Mouse (Mus musculus): ENCODE results near the gene Fndc8.
"Not testable (repeated sequence)": the region's sequence is repeated elsewhere in the genome, so short reads cannot be mapped to it uniquely, and the experiment has no call there.

Fndc8 gene

DNA sequence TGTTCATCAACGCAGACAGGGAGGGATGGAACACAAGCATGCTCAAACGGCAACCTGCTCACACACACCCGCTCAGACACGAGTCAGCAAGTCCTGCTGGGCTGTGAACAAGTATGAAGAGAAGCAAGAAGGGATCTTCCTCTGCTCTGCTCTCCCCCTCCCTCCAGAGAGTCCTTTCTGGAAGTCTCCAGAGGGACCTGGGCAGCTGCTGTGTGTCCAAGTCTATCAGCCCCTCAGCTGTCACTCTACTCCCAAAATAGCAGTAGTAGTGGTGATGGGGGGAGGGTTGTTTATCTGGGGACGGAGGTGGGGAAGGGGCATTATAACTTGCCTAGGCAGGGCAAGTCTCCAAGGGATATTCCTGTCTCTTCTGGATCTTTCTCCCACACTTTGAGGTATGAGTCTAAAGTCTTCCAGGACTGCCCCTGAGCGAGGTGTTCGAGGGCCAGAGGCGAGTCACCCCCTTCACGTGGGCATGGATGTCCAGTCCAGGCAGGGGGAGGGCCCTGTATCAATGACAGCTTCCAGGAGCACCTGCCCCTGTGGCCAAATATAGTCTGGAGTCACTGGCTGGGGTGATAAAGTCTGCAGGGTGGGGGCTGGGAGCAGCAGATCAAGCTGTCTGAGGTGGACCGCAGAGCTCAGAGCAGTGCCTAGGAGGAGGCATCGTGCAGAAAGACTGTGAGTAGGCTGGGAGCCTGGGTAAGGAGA, 18.9 kb downstream of the Fndc8 start:
- DNase-seq (ENCODE audit: low read depth, low spot score), result no peak

DNA sequence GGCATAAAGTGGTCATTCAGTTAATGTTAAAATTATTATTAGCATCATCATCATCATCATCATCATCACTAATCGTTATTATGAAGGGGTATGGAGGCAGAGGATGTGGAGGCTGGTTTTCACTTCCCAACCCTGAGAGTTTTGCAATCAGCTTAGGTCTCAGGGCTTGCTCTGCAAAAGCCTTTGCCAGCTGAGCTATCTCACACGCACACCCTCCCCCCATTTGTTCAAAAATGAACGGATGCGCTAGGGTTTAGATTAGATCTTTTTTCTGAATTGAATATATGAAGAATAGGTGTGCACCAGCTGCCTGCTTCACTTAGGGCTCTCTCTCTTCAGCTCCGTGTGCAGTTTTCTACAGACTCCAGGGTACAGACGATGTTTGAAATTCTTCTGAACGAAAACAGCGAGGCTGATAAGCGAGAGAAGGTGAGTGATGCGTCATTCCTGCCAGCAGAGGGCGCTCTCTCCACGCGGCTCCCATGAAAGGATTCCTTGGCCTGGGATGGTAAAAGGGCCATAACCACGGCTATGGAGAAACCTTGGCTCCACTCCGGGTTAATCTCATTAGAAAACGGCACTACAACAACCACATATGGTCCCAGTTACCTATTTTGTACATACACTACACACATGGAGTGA, 22.9 kb downstream of the Fndc8 start:
- DNase-seq (ENCODE audit: low read depth, low spot score), result no peak

DNA sequence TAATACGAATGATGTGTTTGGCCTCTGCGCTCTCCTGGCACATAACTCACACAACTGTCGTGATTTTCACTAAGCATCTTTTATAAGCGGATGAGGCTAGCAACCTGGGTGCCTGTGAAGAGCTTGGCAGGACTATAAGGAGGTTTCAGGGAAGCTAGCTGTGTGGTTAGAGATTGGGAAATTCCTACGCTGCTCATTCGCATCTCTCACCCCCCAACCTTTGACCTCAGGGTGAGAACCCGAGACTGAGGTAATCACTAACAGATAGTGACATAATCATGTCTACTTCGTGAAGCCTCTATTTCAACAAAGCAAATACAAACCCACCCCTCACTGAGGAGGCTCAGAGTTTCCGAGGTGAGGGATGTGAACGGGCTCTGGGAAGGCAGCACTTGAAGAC, 28.8 kb downstream of the Fndc8 start:
- DNase-seq (ENCODE audit: low read depth, low spot score), result no peak

DNA sequence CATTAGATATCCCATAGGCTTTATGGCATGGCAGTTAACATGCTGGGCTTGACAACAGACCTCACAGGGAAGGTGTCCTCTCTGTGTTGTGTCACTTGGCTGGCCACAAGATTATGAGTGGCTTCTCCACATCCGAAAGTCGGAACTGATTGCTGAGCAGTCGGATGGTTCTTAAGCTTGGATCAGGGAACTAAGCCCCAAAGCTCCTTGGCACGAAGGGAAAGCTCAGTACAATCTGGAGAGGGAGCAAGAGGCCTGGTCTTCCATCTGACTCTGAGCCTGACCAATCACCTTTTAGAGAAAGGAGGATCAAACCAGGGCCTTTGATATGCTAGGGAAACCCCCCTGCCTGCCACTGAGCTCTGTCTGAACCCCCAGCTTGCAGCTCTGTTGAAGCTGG, 29.8 kb downstream of the Fndc8 start:
- DNase-seq (ENCODE audit: low read depth, low spot score), result no peak

DNA sequence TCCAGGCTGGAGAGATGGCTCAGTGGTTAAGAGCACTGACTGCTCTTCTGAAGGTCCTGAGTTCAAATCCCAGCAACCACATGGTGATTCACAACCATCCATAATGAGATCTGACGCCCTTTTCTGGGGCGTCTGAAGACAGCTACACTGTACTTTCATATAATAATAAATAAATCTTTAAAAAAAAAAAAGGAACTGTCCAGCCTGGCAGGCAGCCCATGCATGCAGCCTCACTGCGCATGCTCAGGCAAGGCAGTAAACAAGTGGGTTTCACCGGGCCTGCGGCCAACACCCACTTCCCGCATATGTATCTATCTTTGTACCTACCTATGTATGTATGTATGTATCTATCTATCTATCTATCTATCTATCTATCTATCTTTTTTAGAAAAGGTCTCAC, 32.0 kb downstream of the Fndc8 start:
- not testable (repeated sequence) for DNase-seq (ENCODE audit: low read depth, low spot score)

DNA sequence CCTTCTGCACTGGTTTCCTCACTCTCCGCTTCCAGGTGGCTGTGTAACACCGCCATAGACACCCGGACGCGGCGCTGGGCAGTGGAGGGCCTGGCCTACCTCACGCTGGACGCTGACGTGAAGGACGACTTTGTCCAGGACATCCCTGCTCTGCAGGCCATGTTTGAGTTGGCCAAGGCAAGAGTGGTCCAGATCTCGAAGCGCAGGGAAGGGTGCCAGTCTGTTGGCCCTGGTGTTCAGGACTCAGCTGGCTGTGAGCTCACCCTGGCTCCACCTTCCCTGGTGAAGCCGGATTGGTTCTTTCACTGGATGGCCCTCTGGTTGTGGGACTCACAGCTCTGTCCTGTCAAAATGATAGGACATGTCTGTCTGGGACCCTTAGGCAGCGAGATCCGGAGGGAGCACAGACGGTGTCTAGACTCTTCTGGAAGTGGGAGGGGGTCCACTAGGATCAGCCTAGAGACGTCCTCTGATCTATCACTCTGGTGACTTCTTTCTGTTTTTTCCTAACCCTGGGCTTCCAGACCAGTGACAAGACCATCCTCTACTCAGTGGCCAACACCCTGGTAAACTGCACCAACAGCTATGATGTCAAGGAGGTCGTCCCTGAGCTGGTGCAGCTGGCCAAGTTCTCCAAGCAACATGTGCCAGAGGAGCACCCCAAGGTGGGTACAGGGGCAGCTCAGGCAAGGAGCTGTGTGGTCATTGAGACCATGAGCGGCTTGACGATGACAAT, 37.1 kb downstream of the Fndc8 start:
- no peak for DNase-seq (ENCODE audit: low read depth, low spot score)

DNA sequence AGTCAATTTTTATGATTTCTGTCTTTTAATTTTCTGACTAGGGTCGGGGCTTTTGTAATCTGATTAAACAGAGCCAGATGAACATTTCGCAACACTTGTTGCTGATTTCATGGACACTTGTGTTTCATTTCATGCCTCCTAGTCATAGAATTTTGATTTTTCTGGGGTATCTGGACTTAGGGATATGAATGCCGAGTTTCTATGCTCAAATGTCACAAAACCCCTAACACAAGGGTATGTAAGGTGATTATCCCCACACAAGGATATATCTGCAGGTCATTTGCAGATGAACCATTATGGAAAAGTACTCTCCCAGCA, 37.7 kb downstream of the Fndc8 start:
- DNase-seq (ENCODE audit: low read depth, low spot score), result no peak

DNA sequence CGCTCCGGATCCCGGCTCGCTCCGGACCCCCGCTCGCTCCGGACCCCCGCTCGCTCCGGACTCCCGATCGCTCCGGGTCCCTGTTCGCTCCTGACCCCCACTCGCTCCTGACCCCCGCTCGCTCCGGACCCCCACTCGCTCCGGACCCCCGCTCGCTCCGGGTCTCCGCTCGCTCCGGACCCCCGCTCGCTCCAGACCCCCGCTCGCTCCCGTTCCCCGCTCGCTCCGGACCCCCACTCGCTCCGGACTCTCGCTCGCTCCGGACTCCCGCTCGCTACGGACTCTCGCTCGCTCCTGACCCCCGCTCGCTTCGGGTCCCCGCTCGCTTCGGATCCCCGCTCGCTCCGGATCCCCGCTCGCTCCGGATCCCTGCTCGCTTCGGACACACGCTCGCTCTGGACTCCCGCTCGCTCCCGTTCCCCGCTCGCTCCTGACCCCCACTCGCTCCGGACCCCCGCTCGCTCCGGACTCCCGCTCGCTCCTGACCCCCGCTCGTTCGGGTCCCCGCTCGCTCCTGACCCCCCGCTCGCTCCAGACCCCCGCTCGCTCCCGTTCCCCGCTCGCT, 38.5 kb downstream of the Fndc8 start:
- not testable (repeated sequence) for DNase-seq (ENCODE audit: low read depth, low spot score)

DNA sequence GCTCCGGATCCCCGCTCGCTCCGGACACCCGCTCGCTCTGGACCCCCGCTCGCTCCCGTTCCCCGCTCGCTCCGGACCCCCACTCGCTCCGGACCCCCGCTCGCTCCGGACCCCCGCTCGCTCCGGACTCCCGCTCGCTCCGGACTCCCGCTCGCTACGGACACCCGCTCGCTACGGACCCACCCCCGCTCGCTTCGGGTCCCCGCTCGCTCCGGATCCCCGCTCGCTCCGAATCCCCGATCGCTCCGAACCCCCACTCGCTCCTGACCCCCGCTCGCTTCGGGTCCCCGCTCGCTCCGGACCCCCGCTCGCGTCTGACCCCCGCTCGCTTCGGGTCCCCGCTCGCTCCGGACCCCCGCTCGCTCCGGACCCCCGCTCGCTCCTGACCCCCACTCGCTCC, 39.2 kb downstream of the Fndc8 start:
- DNase-seq (ENCODE audit: low read depth, low spot score), result not testable (repeated sequence)

DNA sequence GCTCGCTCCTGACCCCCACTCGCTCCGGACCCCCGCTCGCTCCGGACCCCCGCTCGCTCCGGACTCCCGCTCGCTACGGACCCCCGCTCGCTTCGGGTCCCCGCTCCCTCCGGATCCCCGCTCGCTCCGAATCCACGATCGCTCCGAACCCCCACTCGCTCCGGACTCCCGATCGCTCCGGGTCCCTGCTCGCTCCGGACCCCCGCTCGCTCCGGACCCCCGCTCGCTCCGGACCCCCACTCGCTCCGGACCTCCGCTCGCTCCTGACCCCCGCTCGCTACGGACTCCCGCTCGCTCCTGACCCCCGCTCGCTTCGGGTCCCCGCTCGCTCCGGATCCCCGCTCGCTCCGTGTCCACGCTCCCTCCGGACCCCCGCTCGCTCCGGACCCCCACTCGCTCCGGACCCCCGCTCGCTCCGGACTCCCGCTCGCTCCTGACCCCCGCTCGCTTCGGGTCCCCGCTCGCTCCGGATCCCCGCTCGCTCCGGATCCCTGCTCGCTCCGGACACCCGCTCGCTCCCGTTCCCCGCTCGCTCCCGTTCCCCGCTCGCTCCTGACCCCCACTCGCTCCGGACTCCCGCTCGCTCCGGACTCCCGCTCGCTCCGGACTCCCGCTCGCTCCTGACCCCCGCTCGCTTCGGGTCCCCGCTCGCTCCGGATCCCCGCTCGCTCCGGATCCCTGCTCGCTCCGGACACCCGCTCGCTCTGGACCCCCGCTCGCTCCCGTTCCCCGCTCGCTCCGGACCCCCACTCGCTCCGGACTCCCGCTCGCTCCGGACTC, 39.9 kb downstream of the Fndc8 start:
- not testable (repeated sequence) for DNase-seq (ENCODE audit: low read depth, low spot score)

DNA sequence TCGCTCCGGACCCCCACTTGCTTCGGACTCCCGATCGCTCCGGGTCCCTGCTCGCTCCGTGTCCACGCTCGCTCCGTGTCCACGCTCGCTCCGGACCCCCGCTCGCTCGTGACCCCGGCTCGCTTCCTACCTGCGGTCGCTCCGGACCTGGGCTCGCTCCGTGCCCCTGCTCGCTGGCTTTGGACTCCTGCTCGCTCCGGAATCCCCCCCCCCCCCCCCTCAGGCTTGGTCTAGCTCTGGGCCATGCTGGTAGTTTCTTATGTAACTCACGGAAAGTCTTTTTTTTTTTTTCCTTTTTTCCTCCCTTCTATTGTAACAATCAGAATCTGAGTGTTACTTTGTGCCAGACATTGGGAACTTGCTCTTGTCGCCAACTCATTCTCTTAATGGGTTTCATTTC, 41.3 kb downstream of the Fndc8 start:
- no peak for DNase-seq (ENCODE audit: low read depth, low spot score)

DNA sequence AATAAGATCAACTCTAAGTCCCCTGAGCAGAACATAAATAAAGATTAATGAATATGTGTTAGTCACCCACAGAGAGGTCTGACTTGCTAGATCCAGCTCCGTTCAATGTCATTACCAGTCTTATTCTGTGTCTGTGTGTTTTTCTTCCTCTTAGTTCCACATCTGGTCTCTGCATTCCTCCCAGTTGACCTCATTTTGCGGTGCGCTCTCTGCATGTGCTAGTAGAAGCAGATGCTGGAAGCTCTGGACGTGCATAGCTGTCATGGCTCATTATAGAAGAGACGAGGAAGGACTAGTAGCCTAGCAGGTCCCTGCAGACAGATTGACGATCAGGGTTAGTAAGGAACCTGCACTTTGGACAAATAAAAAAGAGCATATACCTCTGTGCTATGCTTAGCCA, 51.4 kb downstream of the Fndc8 start:
- DNase-seq (ENCODE audit: low read depth, low spot score), result no peak

DNA sequence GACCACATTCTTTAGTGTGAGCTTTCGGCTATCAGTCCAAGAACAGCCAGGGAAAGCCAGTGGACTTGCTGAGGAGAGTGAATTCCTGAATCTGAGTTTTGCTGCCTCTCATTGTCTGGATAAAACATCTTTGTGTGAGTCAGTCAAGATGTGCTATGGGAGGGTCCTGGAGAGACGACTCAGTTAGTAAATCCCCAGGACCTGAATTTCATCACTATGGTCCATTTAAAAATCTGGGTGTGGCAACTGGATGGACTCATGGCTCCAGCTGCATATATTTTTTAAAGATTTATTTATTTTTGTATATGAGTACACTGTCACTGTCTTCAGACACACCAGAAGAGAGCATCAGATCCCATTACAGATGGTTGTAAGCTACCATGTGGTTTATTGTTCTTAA, 53.7 kb downstream of the Fndc8 start:
- DNase-seq (ENCODE audit: low read depth, low spot score), result no peak

DNA sequence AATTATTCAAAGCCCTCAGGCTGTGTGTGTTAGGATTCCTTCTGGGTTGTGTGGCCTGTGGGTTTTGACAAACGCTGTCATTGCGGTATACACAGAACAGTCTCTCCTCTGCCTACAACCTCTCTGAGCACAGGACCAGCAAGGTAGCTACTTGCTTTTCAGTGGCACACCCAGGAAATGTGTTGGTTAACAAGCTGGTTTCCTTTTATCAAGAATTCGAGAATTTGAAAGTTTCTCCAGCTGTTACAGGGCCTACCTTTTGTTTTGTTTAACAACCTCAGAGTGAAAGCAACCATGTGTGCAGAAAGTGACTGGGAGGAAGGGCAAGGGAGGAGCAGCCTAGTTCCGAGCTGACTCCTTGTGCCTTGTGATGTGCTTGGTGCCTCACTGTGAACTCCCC, 55.5 kb downstream of the Fndc8 start:
- DNase-seq (ENCODE audit: low read depth, low spot score), result no peak

DNA sequence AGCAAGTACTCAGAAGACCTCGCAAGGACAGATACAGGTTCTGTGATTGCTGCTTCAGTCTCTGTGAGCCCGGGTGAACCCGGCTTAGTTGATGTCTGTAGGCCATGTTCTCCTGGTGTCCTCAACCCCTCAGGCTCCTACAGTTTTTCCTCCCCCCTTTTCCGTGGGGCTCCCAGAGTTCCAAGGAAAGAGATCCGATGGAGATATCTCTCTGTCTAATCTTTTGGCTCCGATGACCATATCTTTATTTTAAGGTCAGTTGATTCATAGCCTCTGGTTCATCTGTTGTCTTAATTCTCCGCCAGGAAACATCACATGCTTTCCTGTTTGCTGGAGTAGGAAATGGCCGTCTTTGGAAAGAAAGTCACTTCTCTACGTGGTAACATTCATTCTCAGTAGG, 57.1 kb downstream of the Fndc8 start:
- DNase-seq (ENCODE audit: low read depth, low spot score), result no peak
